Mouse (Mus musculus): ENCODE results near the gene R3hcc1l.

DNA sequence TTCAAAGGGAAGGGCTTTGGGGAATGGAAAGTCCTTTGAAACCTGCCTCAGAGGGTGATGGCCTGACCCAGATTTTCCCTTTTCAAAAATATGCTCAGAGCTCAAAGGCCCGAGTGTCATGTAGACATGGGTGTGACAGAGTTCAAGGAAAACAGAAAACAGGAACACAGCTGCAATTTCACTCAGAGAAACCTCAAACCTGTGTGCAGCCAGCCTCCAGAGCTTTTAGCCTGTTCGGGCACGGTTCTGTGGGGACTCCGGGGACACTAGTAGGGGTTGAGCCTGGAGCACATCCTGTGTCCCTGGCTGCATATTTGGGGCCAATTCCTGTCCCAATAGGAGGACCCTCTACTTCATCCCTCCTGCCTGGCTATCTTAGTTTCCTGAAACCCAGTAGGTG lies 113.7 kb downstream of the R3hcc1l start:
- TF ChIP-seq CTCF (IDR thresholded peaks at IDR 0.05; ENCODE audit: control insufficient read depth, insufficient read depth, insufficient replicate concordance, low read depth, low read length), result no peak
- TF ChIP-seq POLR2A (IDR thresholded peaks at IDR 0.05; ENCODE audit: control insufficient read depth, low read depth, low read length), result no peak

All from testis, adult 2 months (tissue).